Mouse (Mus musculus): Measurements from ENCODE around the gene Wdhd1. TPM values are rescaled to one million over a fixed set of nuclear protein-coding genes. Genes with fewer than 3 reads are reported as not detected.

The Wdhd1 gene
- 19.5 TPM for total RNA-seq (2023)

GRCm38 (mm10) chr14:47276637-47277393 is at the start of gene Wdhd1, which contains the start of gene Socs4:
Wdhd1 (minus strand) TSS chr14:47276857.
Socs4 (plus strand) TSS chr14:47276931.

DNA sequence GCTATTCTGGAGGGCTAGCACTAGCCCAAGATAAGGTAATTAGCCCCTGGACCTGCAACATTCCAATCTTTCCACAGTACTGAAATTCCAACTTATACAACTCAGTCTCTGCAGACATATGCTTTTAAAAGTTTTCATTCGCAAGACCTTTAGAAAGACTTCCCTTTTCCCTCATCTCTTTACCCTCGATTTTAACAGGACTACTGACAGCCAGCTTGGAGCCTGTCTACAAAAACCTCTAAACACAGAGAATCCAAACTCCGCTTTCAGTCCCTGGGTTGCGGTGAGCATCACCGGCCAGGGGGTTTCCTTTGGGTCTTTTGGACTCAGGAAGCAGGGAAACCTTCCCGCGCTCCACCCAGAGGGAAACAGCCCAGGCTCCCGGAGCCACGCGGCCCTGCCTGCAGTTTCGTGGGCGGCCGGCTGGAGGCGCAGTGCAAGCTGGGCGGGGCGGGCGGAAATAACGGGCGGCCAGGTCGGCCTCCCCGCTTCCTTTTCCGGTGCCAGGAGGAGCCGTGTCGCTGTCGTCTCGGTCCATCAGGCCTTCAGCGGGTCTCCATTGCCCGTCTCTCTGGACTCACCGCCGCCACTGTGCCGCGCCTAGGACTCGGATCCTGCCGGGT is 21.2 kb upstream of the Wdhd1 start, which contains the start of gene Mapk1ip1l:
TSS of gene Mapk1ip1l (plus strand) at position 482 of the 623 bp plus-strand sequence.

Other genes starting within 250 kb of the Wdhd1 start
- 57.8 TPM for gene Gch1, start 87.4 kb downstream of the Wdhd1 start, total RNA-seq (2023)
- gene Socs4, start 74 bp upstream of the Wdhd1 start, total RNA-seq (2023): 24.4 TPM
- gene Mapk1ip1l, start 21.4 kb upstream of the Wdhd1 start, total RNA-seq (2023): 195 TPM
- 2.9 TPM for gene Lgals3, start 90.9 kb upstream of the Wdhd1 start, total RNA-seq (2023)
- 8.5 TPM for gene Dlgap5, start 141.6 kb upstream of the Wdhd1 start, total RNA-seq (2023)
- gene Fbxo34, start 173.6 kb upstream of the Wdhd1 start, total RNA-seq (2023): 17.3 TPM